Mouse (Mus musculus) layer of hippocampus, adult 2 months (tissue): ENCODE data around the gene Ptch1. TPM values are rescaled to one million over a fixed set of nuclear protein-coding genes. Genes with fewer than 3 reads are reported as not detected.
A peak's percentile ranks its signal among the peaks of the same experiment; 100 is the strongest.

ENCODE experiments used
- DNase-seq, 2 experiments: peaks; one replicate each; pipeline ENCODE4 v3.0.0; 2022; ENCODE audit warnings: low spot score in 2 of 2
- H3K27ac ChIP-seq: fragments of 200-600 bp; 2 replicates; pipeline ENCODE4 v1.8.1; 2022
- H3K4me3 ChIP-seq: fragments of 200-600 bp; 2 replicates; pipeline ENCODE4 v1.8.1; 2022; ENCODE audit warnings: mild to moderate bottlenecking
- CTCF ChIP-seq: fragments of 200-600 bp; conservative IDR thresholded peaks from 2 replicates; pipeline ENCODE4 v1.8.1; 2022; ENCODE audit warnings: antibody characterized with exemption, mild to moderate bottlenecking, moderate library complexity
- total RNA-seq, 2 experiments: library from RNA; stranded (reverse); gene quantifications; 2 replicates each; pipeline ENCODE4 v1.2.3; 2021

Ptch1 gene
- total RNA-seq, 2 experiments from 2014 or later: 43.9 to 45.4 TPM

DNA sequence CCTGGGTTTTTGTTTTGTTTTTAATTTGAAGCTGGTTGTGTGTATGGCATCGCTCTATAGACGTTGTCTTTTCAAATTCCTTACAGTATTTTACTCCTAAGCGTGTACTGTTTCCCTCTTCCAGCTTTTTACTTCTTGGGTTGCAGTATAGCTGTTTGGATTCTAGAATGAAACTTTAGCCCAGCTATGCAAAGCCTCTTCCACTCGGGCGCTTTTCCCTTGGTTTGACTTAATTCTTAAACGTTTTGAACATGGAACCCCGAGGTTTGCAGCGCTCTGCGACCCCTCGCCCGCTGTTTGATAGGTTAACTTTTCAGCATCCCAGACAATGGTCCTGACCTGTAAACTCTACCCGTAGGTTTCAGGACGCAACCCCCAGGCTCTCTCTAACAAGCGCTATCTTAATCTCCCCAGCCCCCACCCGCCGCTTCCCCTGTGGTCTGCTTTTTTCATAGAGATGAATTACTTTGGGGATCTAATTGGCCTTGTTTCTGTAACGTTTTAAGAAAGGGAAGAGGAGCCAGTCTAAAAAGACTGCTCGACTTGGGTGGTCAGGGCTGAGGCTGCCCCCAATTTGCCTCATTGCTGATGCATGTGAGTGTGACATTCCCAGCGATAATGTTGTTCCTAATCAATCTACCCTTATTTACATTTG, 4.5 kb downstream of the Ptch1 start:
- no peak for TF ChIP-seq CTCF
- Histone ChIP-seq H3K27ac (no peak overlapping the region), H3K4me3 (no peak overlapping the region; the same call in 1 of the 2 replicates)
- no peak for DNase-seq

DNA sequence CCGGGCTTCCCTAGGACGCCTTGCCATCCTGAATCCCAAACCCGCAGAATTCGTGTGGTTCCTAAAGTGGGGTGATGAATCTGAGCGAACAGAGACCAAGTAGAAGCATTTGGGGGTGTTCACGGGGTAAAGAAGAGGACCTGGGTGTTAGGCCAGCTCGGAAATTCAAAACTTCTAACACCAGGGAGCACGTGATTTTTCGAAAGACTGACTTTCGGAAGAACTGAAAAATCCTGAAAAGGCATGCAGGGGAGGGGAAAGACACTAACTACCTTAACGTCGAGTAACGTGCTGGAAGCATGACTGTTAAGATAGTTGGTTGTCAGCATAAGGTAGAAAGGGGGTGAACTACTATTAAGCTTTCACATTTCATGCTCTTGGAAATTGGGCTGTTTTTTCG, 5.1 kb downstream of the Ptch1 start:
- DNase-seq: no peak
- no peak for TF ChIP-seq CTCF
- peak overlapping the region; percentile 74 for H3K4me3 ChIP-seq
- peak overlapping the region; percentile 92 for H3K27ac ChIP-seq

DNA sequence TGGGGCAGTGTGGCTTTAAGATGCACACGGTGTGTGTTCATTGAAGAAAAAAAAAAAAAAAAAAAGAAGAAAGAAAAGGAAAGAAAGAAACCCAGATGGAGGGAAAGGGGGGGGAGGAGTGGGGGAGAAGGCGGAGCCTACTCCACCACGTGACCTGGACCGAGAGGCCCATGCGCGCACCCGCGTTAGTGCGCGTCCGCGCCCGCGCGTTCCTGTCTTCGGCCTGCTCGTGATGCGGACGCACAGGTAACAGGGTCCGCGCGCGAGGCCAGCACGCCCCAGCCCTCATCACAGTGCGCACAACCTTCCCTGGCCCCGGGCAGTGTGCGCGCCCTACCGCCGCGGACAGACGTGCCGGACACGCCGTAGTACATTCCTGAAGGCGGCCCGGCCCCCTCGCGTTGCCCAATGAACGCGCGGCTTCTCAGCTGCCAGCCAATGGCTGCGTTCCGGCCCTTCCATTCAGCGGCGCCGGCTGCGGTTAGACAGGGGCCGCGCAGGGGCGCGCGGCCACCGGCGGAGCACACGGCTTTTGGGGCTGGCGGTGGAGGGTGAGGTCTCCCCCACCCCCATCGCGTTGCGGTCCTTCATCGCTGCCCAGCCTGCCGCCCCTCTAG, 5.6 kb downstream of the Ptch1 start:
- Histone ChIP-seq H3K27ac (peak overlapping the region; percentile 92), H3K4me3 (peak overlapping the region; percentile 74)
- DNase-seq: peak; percentile 88 to 89
- peak; percentile 47 for TF ChIP-seq CTCF

DNA sequence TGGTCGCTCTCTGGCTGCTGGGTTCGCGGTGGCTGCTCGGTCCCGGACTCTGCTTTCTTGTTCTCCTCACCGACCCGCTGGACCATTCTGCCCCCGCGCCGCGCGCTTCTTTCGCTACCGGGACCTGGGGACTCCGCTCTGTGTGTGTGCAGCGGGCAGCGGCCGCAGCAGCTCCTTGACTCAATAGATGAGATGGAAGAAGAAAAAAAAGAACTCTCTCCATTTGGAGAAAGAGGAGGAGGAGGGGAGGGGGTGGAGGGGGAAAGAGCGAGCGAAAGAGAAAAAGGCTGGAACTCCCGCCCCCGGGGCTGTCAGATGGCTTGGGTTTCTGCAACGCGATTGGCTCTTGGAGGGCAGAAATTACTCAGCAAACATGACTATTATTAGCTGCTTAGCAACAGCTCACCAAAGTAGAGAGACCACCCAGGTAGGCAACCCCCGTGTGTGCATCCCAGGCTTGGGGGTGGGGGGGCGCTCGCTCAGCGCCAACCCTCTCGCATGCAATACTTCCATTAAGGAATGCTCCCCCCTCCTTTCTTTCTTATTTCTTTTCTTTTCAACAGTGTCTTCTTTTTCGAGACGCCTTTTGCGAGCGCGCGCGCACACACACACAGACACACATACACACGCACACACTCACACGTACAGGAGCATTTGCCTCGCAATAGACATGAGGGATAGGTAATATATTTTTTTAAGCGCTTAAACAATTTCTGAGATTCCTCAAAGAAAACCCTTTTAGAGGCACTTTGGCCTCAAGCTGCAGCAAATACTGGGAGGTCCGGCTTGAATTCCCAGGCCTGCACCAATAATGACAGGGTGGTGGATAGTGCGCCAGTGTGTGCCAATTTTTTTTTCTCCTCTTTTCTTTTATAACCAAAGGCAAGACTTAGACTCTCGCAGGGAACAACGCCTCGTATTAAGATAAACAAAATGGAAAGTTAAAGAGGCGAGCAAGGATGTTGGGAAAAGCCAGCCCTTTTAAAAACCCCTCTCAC, 7.1 kb downstream of the Ptch1 start:
- TF ChIP-seq CTCF: no peak
- Histone ChIP-seq H3K27ac (peak overlapping the region; percentile 92), H3K4me3 (peak overlapping the region; percentile 74)
- DNase-seq: peak; percentile 81 to 93

DNA sequence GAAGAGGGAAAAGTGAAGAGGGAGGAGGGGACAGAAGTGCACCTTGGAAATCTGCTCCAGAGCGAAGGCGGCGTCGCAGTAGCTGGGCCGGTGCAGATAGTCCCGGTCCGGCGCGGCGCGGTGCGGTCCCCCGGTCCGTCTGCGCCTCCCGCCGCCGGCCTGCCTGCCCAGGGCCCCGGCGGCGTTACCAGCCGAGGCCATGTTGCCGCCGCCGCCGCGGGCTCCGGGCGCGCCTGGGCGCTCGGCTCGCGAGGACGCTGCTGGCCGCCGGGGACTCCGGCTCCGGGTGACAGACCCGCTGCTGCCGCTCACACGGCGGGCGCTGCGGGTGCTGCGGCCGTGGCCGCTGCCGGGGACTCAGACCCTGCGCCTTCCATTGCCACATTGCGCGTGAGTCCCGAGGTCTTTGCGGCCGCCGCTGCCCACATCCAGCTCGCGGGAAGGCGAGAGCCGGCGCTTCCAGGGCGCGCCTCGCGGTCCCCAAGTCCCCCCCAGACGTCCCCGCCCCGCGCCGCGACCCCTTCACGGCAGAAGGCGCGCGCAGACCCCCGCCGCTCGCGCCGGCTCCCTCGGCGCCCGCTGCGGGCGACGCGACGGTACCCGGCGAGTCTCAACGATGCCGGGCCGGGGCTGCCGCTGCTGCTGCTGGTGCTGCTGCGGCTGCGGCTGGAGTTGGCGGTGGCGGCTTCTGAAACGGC, 7.9 kb downstream of the Ptch1 start:
- no peak for TF ChIP-seq CTCF
- peak in 1 of 2 experiments; percentile 36 for DNase-seq
- Histone ChIP-seq H3K27ac (peak overlapping the region; percentile 92), H3K4me3 (peak overlapping the region; percentile 74)

DNA sequence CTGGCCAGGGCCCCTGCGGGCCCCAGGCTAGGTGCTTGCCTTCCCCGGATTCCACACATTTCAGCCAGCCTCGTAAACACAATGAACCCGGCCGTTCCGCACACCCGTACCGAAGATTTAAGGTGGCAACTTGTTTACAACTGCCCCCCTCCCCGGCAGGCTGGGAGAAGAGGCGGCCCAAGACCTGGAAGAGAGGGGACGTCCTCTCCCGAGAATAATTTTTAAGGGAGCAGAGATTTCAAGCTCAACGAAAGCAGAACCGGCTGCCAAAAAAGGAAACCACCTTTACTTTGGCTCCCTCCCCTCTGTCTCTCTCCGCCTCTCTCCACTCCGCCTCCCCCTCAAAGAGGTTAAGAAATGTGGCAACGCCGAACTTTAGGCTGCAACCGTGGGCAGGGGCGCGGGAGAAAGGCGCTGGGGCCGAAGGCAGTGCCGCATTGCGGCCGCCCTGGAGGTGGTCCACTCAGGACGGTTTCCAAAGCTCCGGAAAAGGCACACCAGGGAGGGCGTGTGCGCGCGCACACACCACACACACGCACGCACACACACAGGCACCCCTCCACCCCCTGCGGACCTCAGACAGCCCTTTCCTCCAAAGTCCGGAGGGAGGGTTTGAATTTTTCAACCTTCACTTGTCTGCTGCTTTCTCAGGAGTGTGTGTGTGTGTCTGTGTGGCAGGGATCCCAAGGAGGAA, 8.6 kb downstream of the Ptch1 start:
- Histone ChIP-seq H3K27ac (peak overlapping the region; percentile 92), H3K4me3 (peak overlapping the region; percentile 74)
- TF ChIP-seq CTCF: no peak
- DNase-seq: peak; percentile 50 to 61

DNA sequence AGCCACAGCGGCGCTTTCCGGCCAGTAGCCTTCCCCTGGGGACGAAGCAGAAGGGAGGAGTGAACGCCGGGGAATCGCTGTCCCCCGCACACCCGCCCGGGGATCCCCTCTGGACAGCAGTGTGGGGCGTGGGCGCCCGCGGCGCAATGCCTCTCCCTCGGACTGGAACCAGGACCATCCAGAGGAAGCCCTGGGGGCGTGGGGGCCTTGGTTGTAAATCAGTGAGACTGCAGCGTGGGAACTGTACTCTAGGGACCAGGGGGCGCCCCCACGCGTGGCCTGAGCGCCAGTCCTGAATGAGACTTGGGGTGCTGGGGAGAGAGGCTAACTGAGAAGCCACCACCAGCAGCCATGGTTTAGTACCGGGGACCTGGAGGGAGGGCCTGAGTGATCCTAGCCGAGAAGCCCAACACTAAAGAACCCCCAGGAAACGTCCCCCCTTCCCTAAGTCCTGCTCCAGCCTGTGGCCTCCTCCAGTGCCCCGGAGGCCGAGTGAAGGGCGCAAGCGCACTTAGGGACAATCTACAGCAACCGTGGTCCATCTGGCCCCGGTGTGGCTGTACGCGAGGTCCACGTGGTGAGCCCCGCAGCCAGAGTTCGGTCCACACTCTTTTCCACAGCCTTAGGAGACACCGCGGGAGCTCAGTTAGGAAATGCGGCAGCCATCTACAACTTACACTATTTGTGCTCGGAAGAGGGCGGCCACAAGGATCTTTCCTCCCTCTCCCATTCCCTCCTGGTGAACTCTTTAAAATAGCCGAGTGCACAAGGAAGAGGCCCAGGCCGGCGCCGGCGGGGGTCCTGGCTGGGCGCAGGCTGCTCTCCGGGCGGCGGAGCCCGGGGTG, 9.4 kb downstream of the Ptch1 start:
- peak; percentile 17 to 21 for DNase-seq
- Histone ChIP-seq H3K27ac (peak overlapping the region; percentile 92), H3K4me3 (peak overlapping the region; percentile 74)
- 0 out of 2 replicates have a peak, but pooled peaks have one; percentile 12 for TF ChIP-seq CTCF

DNA sequence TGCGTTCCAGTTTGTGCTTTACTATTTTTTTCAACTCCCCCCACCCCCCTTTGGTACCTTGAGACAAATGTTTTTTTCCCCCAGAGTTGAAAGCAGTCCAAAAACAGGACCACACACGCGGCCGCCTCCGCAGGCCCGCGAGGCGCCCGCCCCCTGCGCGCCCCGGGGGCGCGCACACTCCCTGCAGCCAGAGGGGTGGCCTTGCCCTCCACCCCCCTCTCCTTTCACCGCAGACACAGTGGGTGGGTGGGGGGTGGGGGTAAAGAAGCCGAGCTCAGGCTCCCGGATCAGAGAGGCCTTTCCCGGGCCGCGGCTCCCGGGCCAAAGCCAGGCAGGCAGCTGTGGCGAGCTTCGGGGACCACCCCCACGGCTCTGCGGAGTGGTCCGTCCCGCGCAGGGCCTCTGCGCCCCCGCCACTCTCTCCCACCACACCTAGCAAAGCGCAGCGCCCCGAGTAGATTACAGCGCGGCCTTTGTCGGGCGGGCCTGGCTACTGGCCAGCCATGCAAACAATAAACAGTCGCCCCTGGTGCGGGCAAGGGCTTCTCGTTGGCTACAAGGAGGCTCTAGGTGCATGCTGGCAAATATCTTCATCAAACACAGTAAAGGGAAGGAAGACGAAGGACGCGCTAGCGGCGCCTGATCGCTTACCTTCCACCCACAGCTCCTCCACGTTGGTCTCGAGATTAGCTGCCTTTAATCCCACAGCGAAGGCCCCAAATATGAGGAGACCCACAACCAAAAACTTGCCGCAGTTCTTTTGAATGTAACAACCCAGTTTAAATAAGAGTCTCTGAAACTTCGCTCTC, 10.2 kb downstream of the Ptch1 start:
- no peak for TF ChIP-seq CTCF
- Histone ChIP-seq H3K27ac (peak overlapping the region; percentile 92), H3K4me3 (peak overlapping the region; percentile 74)

DNA sequence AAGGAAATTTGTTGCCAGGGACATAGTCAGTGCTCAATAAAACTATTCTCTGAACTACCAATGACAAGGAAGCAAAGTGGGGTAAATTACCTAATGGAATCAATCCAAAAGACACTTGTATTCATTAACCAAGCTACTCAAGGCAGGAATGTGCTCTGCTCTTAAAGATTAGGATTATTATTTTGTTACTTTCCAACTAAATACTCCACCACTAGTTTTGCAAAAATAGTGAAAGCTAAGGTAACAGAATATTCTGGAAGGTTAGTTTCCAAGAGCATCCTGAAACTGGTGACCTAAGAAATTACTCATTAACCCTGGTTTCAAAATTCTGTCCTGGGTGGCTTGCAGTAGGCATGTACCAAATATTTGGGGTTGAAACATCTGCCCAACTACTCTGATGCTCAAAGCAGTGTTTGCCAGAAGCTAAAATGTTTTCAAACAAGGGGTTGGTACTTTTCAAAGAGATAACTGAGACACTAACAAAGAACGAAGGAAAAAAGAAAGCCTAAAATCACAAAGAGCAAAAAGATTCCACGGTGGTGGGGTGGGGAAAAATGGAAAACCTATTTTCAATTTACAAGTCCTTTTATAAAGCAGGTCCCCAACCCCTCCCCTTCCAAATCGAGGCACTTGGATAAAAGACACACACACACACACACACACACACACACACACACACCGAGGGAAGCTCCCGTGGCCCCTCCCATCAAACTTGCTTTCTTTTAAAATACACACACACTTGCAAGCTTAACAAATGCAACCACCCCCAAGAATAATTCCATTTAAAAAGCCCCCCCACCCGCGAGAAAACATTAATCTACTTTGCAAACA, 11.0 kb downstream of the Ptch1 start:
- Histone ChIP-seq H3K4me3 (peak overlapping the region; percentile 74), H3K27ac (peak overlapping the region; percentile 92; the same call in 1 of the 2 replicates)
- TF ChIP-seq CTCF: no peak
- DNase-seq: no peak

More for the DNA sequence above, 10.2 kb downstream of the Ptch1 start:
- peak; percentile 38 to 48 for DNase-seq
